Mouse (Mus musculus) heart, postnatal 0 days (tissue): ENCODE data around the gene Abhd10. TPM values are rescaled to one million over a fixed set of nuclear protein-coding genes. Genes with fewer than 3 reads are reported as not detected.
A peak's percentile ranks its signal among the peaks of the same experiment; 100 is the strongest.

Experiments
- ATAC-seq: fragments of 200-750 bp; cut with Nextera tagmentation; 2 replicates; pipeline ENCODE4 v1.8.0; 2017; ENCODE audit warnings: low read depth, moderate number of reproducible peaks, moderate library complexity; ENCODE audit not compliant: insufficient read depth
- DNase-seq: peaks from one replicate; pipeline ENCODE4 v3.0.0-alpha.2; 2016; ENCODE audit warnings: low spot score
- H3K27ac ChIP-seq: fragments of 300-500 bp; sonication (generic); 2 replicates; pipeline ENCODE4 v1.5.1; 2014; ENCODE audit warnings: low read depth, mild to moderate bottlenecking
- H3K27me3 ChIP-seq: fragments of 300-500 bp; sonication (generic); 2 replicates; pipeline ENCODE4 v1.6.1; 2014; ENCODE audit warnings: low read length, mixed read lengths; ENCODE audit not compliant: control insufficient read depth, insufficient read depth
- H3K36me3 ChIP-seq: fragments of 300-500 bp; sonication (generic); replicated peaks from 2 replicates; pipeline ENCODE4 v1.6.1; 2014; ENCODE audit warnings: low read length, mixed read lengths; ENCODE audit not compliant: control insufficient read depth, insufficient read depth
- H3K4me1 ChIP-seq: fragments of 300-500 bp; sonication (generic); 2 replicates; pipeline ENCODE4 v1.6.1; 2014; ENCODE audit warnings: antibody characterized with exemption; ENCODE audit not compliant: control insufficient read depth, insufficient read depth
- H3K4me2 ChIP-seq: fragments of 300-500 bp; sonication (generic); 2 replicates; pipeline ENCODE4 v1.6.1; 2014; ENCODE audit warnings: low read depth, mild to moderate bottlenecking, low read length, moderate library complexity
- H3K4me3 ChIP-seq: fragments of 300-500 bp; sonication (generic); 2 replicates; pipeline ENCODE4 v1.5.1; 2014; ENCODE audit warnings: low read depth, low read length
- H3K9ac ChIP-seq: fragments of 300-500 bp; sonication (generic); replicated peaks from 2 replicates; pipeline ENCODE4 v1.6.1; 2014; ENCODE audit warnings: low read depth, low read length, mixed read lengths
- H3K9me3 ChIP-seq: fragments of 300-500 bp; sonication (generic); replicated peaks from 2 replicates; pipeline ENCODE4 v1.6.1; 2016; ENCODE audit warnings: low read length; ENCODE audit not compliant: control insufficient read depth
- CTCF ChIP-seq: IDR thresholded peaks from 2 replicates; pipeline ENCODE4 v1.5.1; 2016; ENCODE audit warnings: antibody characterized with exemption, control low read depth, low read depth
- EP300 ChIP-seq: IDR thresholded peaks from 2 replicates; pipeline ENCODE4 v1.6.1; 2016; ENCODE audit warnings: antibody characterized with exemption, low read depth
- WGBS: fragments of 180-500 bp; shearing (Covaris S2); extraction: QIAGEN DNeasy Blood & Tissue Kit; methylation state at CpG from one replicate; pipeline ENCODE4 v1.1.7; 2014; 5-methylcytosine and 5-hydroxymethylcytosine counted together
- polyA plus RNA-seq: library from polyadenylated mRNA; unstranded; fragments of >200 nt; fragmentation: Nextera tagmentation; extraction: Ambion mirVana; gene quantifications from 2 replicates; pipeline ENCODE4 v1.2.1, GENCODE M21; 2015
- total RNA-seq: library from RNA; depleted of rRNA; stranded (reverse); fragments of >200 nt; gene quantifications from 2 replicates; pipeline ENCODE4 v1.2.3, GENCODE M21; 2014; ENCODE audit warnings: low replicate concordance

The Abhd10 gene
- total and polyA plus RNA-seq, 2 experiments from 2014 or later = 8.7 to 30.8 TPM

DNA sequence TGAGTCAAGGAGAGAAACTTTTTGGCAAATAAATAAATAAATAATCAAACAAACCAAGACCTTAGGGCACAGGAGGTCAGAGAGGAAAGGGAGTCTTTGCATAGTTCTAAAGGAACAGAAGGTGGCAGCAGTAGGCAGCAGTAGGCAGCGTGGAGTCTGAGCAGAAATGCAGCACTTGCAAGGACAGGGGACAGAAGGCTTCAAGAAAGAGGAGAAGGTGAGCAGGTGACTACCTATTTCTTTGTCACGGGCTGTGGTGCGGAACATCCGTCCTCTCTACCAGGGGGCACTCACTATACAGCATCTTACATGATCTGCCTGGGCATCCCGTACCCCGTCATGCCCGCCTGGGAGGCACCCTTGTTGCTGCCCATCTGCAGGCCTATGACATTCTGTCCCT, 31.5 kb downstream of the Abhd10 start:
- H3K27ac ChIP-seq = no peak overlapping the region
- WGBS = 62% methylated on average over 7 of the region's 7 CpGs
- no peak overlapping the region for H3K4me2 ChIP-seq
- DNase-seq (no peak), ATAC-seq (no peak)
- 0 out of 2 replicates have a peak, but pooled peaks cover 3% of the 10 kb centered on the region for H3K9me3 ChIP-seq
- no peaks in the 10 kb centered on the region for H3K27me3 ChIP-seq
- no peak overlapping the region for H3K4me3 ChIP-seq
- TF ChIP-seq CTCF = peak; percentile 50
- no peak for TF ChIP-seq EP300
- H3K36me3 ChIP-seq = no peaks in the 10 kb centered on the region
- no peak overlapping the region for H3K9ac ChIP-seq
- no peaks in the 10 kb centered on the region for H3K4me1 ChIP-seq

DNA sequence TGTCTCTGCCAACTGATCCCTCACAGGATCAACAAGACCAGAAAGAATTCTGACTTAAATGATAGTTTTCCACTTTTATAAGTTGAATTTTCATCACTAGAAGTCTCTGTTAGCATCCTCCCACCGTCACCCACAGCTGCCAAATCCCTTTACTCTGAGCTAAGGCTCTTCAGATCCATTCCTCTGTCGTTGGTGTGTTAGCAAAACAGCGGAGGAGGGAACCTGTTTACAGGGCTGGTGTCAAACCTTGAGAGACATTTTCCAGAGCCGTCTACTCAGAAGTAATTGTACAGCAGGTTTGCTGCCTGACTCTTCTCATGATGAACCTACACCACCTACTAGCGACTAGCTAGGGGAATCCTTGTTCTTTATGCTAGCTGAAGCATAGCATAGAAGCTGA, 43.5 kb downstream of the Abhd10 start:
- H3K27ac ChIP-seq = no peak overlapping the region
- H3K4me2 ChIP-seq = no peak overlapping the region
- no peaks in the 10 kb centered on the region for H3K9me3 ChIP-seq
- no peaks in the 10 kb centered on the region for H3K4me1 ChIP-seq
- TF ChIP-seq EP300 (no peak), CTCF (no peak)
- H3K27me3 ChIP-seq = no peaks in the 10 kb centered on the region
- no peak overlapping the region for H3K4me3 ChIP-seq
- no peak for ATAC-seq
- no peaks in the 10 kb centered on the region for H3K36me3 ChIP-seq
- WGBS = 45% methylated on average over 5 of the region's 5 CpGs
- DNase-seq = no peak
- no peak overlapping the region for H3K9ac ChIP-seq

DNA sequence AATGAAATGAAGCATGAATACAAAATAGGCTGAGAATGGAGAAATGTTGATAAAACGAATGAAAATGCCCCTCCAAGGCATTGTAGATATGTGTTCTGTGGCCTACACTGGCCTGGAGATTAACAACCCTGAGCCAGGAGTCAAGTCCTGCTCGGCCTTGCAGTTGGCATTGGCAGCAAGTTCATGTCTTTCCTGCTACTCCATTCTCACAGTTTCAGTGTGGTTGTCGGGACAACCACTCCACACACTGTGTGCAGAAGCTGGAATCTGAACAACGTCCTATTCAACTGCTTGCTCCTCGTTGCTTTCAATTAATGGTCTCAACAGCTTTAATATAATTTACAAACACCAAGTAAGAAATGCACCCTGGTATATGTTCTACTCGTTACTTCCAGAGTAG, 44.8 kb downstream of the Abhd10 start:
- TF ChIP-seq CTCF = no peak
- DNase-seq = no peak
- WGBS = 66% methylated on average over 6 of the region's 6 CpGs
- Histone ChIP-seq H3K36me3 (no peaks in the 10 kb centered on the region), H3K27me3 (no peaks in the 10 kb centered on the region), H3K9ac (no peak overlapping the region), H3K4me2 (no peak overlapping the region), H3K27ac (no peak overlapping the region), H3K4me1 (no peaks in the 10 kb centered on the region), H3K4me3 (no peak overlapping the region), H3K9me3 (no peaks in the 10 kb centered on the region)
- no peak for ATAC-seq

DNA sequence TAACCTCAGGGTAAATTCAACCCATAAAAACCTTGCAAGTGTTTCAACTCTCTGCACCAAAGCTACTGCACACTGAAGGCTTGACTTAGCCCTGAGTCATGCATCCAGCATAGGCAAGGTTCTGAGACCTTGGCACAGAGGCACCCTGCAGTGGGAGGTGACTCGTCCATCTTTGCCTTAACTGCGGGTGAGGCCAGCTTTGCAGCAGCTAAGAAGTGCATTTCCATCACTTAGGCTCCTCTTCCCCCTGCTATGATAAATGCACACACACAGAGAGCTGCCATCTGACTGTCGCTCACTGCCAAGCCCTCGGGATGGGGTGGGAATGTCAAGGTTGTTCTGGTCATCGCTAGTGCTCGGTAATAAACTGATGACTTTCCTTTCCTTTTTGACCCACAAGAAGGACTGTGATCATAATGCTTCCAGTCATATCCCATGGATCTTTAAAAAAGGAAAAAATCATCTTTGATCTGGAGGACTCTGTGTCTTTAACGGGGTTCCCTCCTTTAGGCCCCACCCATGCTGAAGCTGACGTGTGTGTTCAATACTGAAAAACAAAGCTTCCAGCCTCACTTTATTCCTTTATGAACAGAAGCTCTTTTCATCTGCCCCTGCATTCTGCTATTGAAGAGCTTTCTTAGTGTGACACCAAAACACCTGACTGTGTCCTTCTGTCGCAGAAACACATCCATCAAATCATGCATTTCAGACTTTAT, 47.2 kb downstream of the Abhd10 start:
- Histone ChIP-seq H3K4me2 (no peak overlapping the region), H3K4me3 (no peak overlapping the region), H3K4me1 (no peaks in the 10 kb centered on the region), H3K9ac (no peak overlapping the region), H3K27ac (no peak overlapping the region), H3K9me3 (no peaks in the 10 kb centered on the region), H3K36me3 (no peaks in the 10 kb centered on the region), H3K27me3 (no peaks in the 10 kb centered on the region)
- 75% methylated on average over 9 of the region's 9 CpGs for WGBS
- ATAC-seq (no peak), DNase-seq (no peak)
- TF ChIP-seq CTCF = no peak
- TF ChIP-seq EP300 = no peak

- Histone ChIP-seq H3K27me3 (no peaks in the 10 kb centered on the region), H3K27ac (no peak within 1 kb of the TSS), H3K9me3 (no peaks in the 10 kb centered on the region), H3K9ac (no peak within 1 kb of the TSS), H3K4me3 (no peak within 1 kb of the TSS), H3K4me1 (no peaks in the 10 kb centered on the region), H3K36me3 (no peaks in the 10 kb centered on the region), H3K4me2 (no peak within 1 kb of the TSS)
- no peak for DNase-seq
- WGBS = 63% methylated on average over 10 of the region's 10 CpGs
- TF ChIP-seq EP300 (no peak), CTCF (no peak)
- ATAC-seq = no peak
These were observed 49.2 kb downstream of the Abhd10 start, which contains the start of gene Tmprss7 for GRCm38 (mm10) chr16:45693558-45693957. Gene Tmprss7 (minus strand): TSS chr16:45693658.

- TF ChIP-seq CTCF (no peak), EP300 (no peak)
- no peaks in the 10 kb centered on the region for H3K4me1 ChIP-seq
- no peak overlapping the region for H3K9ac ChIP-seq
- H3K27ac ChIP-seq = no peak overlapping the region
- WGBS = 58% methylated on average over 3 of the region's 3 CpGs
- H3K4me2 ChIP-seq = no peak overlapping the region
- H3K36me3 ChIP-seq = no peaks in the 10 kb centered on the region
- DNase-seq = no peak
- ATAC-seq = no peak
- H3K27me3 ChIP-seq = no peaks in the 10 kb centered on the region
- no peak overlapping the region for H3K4me3 ChIP-seq
- no peaks in the 10 kb centered on the region for H3K9me3 ChIP-seq
These were observed 49.9 kb downstream of the Abhd10 start for GRCm38 (mm10) chr16:45692851-45693250.
